Mouse (Mus musculus) thymus, postnatal 10 days (tissue): ENCODE measurements around the gene Agap2.

ENCODE experiments used
- DNase-seq, 2 experiments: peaks; one replicate each; pipeline ENCODE4 v3.0.0; 2021; ENCODE audit warnings: low spot score in 2 of 2

The Agap2 gene

GRCm38 (mm10) chr10:127100414-127100813 is 25.3 kb downstream of the Agap2 start:
- DNase-seq = no peak

- DNase-seq = no peak
Measured at GRCm38 (mm10) chr10:127101151-127101550, 26.1 kb downstream of the Agap2 start.

- no peak for DNase-seq
Measured at GRCm38 (mm10) chr10:127103631-127104030, 28.5 kb downstream of the Agap2 start.

GRCm38 (mm10) chr10:127107563-127108261 is 32.6 kb downstream of the Agap2 start:
- DNase-seq = peak; percentile 42 to 50

- DNase-seq = no peak
Measured at GRCm38 (mm10) chr10:127108262-127108583, 33.1 kb downstream of the Agap2 start.

GRCm38 (mm10) chr10:127111001-127111887 is 36.2 kb downstream of the Agap2 start:
- no peak for DNase-seq

- no peak for DNase-seq
Measured at GRCm38 (mm10) chr10:127114408-127114807, 39.3 kb downstream of the Agap2 start.

- DNase-seq = no peak
Measured at GRCm38 (mm10) chr10:127115068-127115467, 40.0 kb downstream of the Agap2 start.

- no peak for DNase-seq
Measured at GRCm38 (mm10) chr10:127118470-127118869, 43.4 kb downstream of the Agap2 start.

GRCm38 (mm10) chr10:127119229-127119628 is 44.1 kb downstream of the Agap2 start:
- DNase-seq = no peak

- DNase-seq = peak in 1 of 2 experiments; percentile 23
Measured at GRCm38 (mm10) chr10:127120301-127121065, 45.4 kb downstream of the Agap2 start.

- peak; percentile 90 to 95 for DNase-seq
Measured at GRCm38 (mm10) chr10:127121066-127121477, 46.0 kb downstream of the Agap2 start, which contains the start of gene Os9. TSS of gene Os9 (minus strand) at chr10:127121131.

GRCm38 (mm10) chr10:127122018-127122417 is 46.9 kb downstream of the Agap2 start:
- no peak for DNase-seq

GRCm38 (mm10) chr10:127122784-127123435 is 47.8 kb downstream of the Agap2 start:
- no peak for DNase-seq

- DNase-seq = peak; percentile 36 to 65
Measured at GRCm38 (mm10) chr10:127123436-127123805, 48.3 kb downstream of the Agap2 start.

GRCm38 (mm10) chr10:127125210-127126001 is 50.3 kb downstream of the Agap2 start:
- peak; percentile 31 to 60 for DNase-seq

- no peak for DNase-seq
Measured at GRCm38 (mm10) chr10:127126579-127126978, 51.5 kb downstream of the Agap2 start.

GRCm38 (mm10) chr10:127127711-127128279 is 52.7 kb downstream of the Agap2 start:
- no peak for DNase-seq

- no peak for DNase-seq
Measured at GRCm38 (mm10) chr10:127129431-127129830, 54.3 kb downstream of the Agap2 start.

GRCm38 (mm10) chr10:127132469-127132868 is 57.4 kb downstream of the Agap2 start:
- DNase-seq = no peak
